Mouse (Mus musculus): ENCODE data around the gene Gm10642. TPM values are rescaled to one million over a fixed set of nuclear protein-coding genes. Genes with fewer than 3 reads are reported as not detected.

Gm10642 gene
- polyA plus RNA-seq, 2 experiments = 0.50 to 0.86 TPM

DNA sequence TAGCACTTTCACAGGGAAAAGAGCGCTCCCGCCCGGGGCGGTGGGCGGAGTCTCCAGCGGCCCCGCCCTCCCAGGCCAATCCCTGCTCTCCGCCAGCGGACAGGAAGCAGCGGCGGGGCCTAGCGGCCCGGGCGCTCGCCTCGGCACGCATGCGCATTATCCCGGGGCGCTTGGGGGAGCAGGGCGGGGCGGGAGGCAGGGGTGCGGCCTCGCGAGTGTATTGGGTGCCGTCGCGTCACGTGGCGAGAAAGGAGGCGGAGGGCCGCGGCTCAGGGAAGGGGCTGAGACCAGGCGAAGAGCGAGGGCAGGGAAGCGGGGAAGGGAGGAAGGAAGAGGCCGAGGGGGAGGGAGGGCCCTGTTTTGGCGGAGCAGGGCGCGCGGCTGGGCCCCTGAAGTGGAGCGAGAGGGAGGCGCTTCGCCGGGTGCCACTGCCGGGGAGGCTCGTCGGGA, 22.7 kb downstream of the Gm10642 start, which contains the start of gene Adam10:
Adam10 (plus strand) TSS at position 316 of the 450 bp plus-strand sequence.
- Histone ChIP-seq H3K36me3 (replicated peaks; ENCODE audit: control insufficient read depth, insufficient read depth, low read depth) (no peaks in the 10 kb centered on the region; the same call in 1 of the 2 replicates), H3K9me3 (ENCODE audit: control insufficient read depth, low read length) (no peaks in the 10 kb centered on the region), H3K4me1 (replicated peaks; ENCODE audit: control insufficient read depth in 2 of 2, insufficient read depth in 2 of 2, low read length in 1 of 2) (peaks cover 26 to 32% of the 10 kb centered on the region in 2 experiments), H3K27ac (peak within 1 kb of the TSS; percentile 70), H3K27me3 (ENCODE audit: control insufficient read depth, insufficient read depth, low read length) (no peaks in the 10 kb centered on the region), H3K4me2 (ENCODE audit: low read depth) (peak within 1 kb of the TSS; percentile 86), H3K4me3 (ENCODE audit: insufficient read depth in 1 of 2, low read depth in 2 of 2, low read length in 2 of 2) (peak within 1 kb of the TSS; percentile 84 to 85), H3K9ac (replicated peaks) (peak within 1 kb of the TSS; percentile 95)
- ATAC-seq (ENCODE audit: insufficient read depth) (peak; percentile 97), DNase-seq (ENCODE audit: low read depth in 3 of 3, low spot score in 3 of 3) (peak; percentile 97)
- 0 out of 2 replicates have a peak, but pooled peaks have one; percentile 6 for TF ChIP-seq CTCF (IDR thresholded peaks at IDR 0.05; ENCODE audit: low read depth)
- peak; percentile 64; the same call in 1 of the 2 replicates for TF ChIP-seq EP300 (IDR thresholded peaks at IDR 0.05; ENCODE audit: low read depth)
- WGBS (ENCODE audit: insufficient replicate concordance) = under 1% methylated on average over 47 of the region's 48 CpGs

DNA sequence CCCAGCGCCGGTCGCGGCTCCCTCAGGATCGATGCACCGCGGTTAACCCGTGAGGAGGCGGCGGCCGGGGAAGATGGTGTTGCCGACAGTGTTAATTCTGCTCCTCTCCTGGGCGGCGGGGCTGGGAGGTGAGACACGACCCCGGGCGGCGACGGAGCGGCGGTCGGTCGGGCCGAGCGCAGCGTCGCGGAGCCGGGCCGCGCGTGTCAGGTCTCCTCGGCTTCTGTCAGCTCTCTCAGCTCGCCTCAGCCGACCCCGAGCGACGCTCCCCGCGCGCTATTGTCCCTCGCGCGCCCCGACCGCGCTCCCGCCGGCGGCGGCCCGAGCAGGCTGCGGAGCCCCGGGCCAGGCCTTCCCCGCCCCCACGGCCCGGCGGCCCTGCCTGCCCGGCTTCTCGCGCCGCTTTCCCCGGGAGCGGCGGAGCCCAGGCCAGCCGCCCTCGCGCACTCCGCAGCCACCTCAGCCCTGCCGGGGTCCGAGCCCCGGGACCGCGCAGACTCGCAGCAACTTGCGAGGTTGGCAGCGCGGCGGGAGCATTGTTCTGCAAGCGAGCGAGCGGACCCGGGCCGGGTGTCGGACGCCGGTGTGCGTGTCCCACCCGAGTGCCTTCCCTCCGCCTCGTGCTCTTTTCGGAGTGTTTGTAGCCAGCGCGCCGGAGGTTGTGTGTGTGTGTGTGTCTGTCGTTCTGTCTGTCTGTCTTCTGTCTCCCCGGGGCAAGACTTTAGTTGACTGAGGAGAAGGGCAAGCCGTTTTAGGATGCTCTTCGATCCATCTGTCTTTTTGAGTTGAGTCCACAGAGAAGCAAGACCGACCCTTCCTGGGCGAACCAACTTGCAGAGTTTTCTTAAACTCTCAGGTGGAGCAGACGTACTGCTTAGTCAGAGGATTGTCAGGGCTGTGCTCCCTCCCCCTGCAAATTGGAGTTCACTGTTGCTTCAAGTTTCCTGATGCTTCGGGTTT, 23.4 kb downstream of the Gm10642 start:
- H3K9ac ChIP-seq (replicated peaks) = peak overlapping the region; percentile 95
- ATAC-seq (ENCODE audit: insufficient read depth) (peak; percentile 42), DNase-seq (ENCODE audit: low read depth in 3 of 3, low spot score in 3 of 3) (peak in 1 of 3 experiments; percentile 58)
- no peaks in the 10 kb centered on the region; the same call in 1 of the 2 replicates for H3K36me3 ChIP-seq (replicated peaks; ENCODE audit: control insufficient read depth, insufficient read depth, low read depth)
- under 1% methylated on average over 101 of the region's 103 CpGs for WGBS (ENCODE audit: insufficient replicate concordance)
- H3K4me3 ChIP-seq (ENCODE audit: insufficient read depth in 1 of 2, low read depth in 2 of 2, low read length in 2 of 2) = peak overlapping the region; percentile 84 to 85
- H3K4me1 ChIP-seq (replicated peaks; ENCODE audit: control insufficient read depth in 2 of 2, insufficient read depth in 2 of 2, low read length in 1 of 2) = peaks cover 27 to 34% of the 10 kb centered on the region in 2 experiments
- peak overlapping the region; percentile 86 for H3K4me2 ChIP-seq (ENCODE audit: low read depth)
- TF ChIP-seq EP300 (IDR thresholded peaks at IDR 0.05; ENCODE audit: low read depth) = peak; percentile 6; the same call in 1 of the 2 replicates
- TF ChIP-seq CTCF (IDR thresholded peaks at IDR 0.05; ENCODE audit: low read depth) = no peak
- H3K27ac ChIP-seq = peak overlapping the region; percentile 70
- H3K9me3 ChIP-seq (ENCODE audit: control insufficient read depth, low read length) = no peaks in the 10 kb centered on the region
- no peaks in the 10 kb centered on the region for H3K27me3 ChIP-seq (ENCODE audit: control insufficient read depth, insufficient read depth, low read length)

GRCm38 (mm10) chr9:70682202-70682601, 26.2 kb downstream of the Gm10642 start:
- ATAC-seq (ENCODE audit: insufficient read depth) = no peak
- no peak for DNase-seq (ENCODE audit: low read depth in 3 of 3, low spot score in 3 of 3)
- Histone ChIP-seq H3K9ac (replicated peaks) (peak overlapping the region; percentile 95), H3K36me3 (replicated peaks; ENCODE audit: control insufficient read depth, insufficient read depth, low read depth) (no peaks in the 10 kb centered on the region; the same call in 1 of the 2 replicates), H3K27ac (no peak overlapping the region), H3K4me3 (ENCODE audit: insufficient read depth in 1 of 2, low read depth in 2 of 2, low read length in 2 of 2) (peak overlapping the region; percentile 41 to 84; a peak in 3 of 4 replicates), H3K9me3 (ENCODE audit: control insufficient read depth, low read length) (no peaks in the 10 kb centered on the region), H3K4me2 (ENCODE audit: low read depth) (peak overlapping the region; percentile 86), H3K27me3 (ENCODE audit: control insufficient read depth, insufficient read depth, low read length) (no peaks in the 10 kb centered on the region), H3K4me1 (replicated peaks; ENCODE audit: control insufficient read depth in 2 of 2, insufficient read depth in 2 of 2, low read length in 1 of 2) (peaks cover 24 to 45% of the 10 kb centered on the region in 2 experiments)
- 17% methylated on average over 1 of the region's 1 CpGs for WGBS (ENCODE audit: insufficient replicate concordance)
- TF ChIP-seq CTCF (IDR thresholded peaks at IDR 0.05; ENCODE audit: low read depth) (no peak), EP300 (IDR thresholded peaks at IDR 0.05; ENCODE audit: low read depth) (no peak)

DNA sequence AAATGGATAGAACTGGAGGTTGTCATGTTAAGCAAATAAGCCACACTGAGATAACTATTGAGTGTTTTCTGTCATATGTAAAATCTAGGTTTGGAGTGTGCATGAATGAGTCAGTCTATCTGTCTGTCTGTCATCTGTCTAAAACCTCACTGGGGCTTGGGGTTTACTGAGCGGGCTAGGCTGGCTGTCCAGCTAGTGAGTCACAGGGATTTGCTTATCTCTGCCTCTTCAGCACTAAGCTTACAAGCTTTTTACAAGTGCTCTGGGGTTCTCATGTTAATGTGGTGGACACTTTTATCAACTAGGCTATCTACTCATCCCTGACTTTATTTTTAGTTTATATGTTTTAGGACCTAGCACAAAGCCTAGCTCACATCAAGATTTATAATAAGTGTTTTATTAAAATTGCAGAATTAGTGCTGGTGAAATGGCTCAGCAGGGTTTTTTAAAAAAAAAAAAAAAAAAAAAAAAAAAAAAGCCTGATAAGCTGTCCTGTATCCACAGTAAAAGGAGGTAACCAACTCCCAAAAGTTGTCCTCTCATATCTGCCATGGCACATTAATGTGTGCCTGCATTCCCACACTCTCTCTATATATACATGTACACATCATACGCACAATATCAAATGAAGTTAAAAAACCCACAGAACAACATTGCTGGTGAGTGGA, 32.4 kb downstream of the Gm10642 start:
- Histone ChIP-seq H3K27me3 (ENCODE audit: control insufficient read depth, insufficient read depth, low read length) (no peaks in the 10 kb centered on the region), H3K36me3 (replicated peaks; ENCODE audit: control insufficient read depth, insufficient read depth, low read depth) (no peaks in the 10 kb centered on the region), H3K4me3 (ENCODE audit: insufficient read depth in 1 of 2, low read depth in 2 of 2, low read length in 2 of 2) (no peak overlapping the region), H3K4me1 (replicated peaks; ENCODE audit: control insufficient read depth in 2 of 2, insufficient read depth in 2 of 2, low read length in 1 of 2) (peaks cover 38 to 58% of the 10 kb centered on the region in 2 experiments), H3K27ac (peak overlapping the region; percentile 42), H3K9ac (replicated peaks) (no peak overlapping the region), H3K9me3 (ENCODE audit: control insufficient read depth, low read length) (no peaks in the 10 kb centered on the region), H3K4me2 (ENCODE audit: low read depth) (no peak overlapping the region; the same call in 1 of the 2 replicates)
- ATAC-seq (ENCODE audit: insufficient read depth) (peak; percentile 58; the same call in 1 of the 2 replicates), DNase-seq (ENCODE audit: low read depth in 3 of 3, low spot score in 3 of 3) (no peak)
- TF ChIP-seq EP300 (IDR thresholded peaks at IDR 0.05; ENCODE audit: low read depth) (no peak), CTCF (IDR thresholded peaks at IDR 0.05; ENCODE audit: low read depth) (no peak)
- 47% methylated on average over 2 of the region's 2 CpGs for WGBS (ENCODE audit: insufficient replicate concordance)

Measured in liver, embryonic 14.5 days (tissue).